Mouse (Mus musculus): ENCODE data around the gene Ccnb1ip1. TPM values are rescaled to one million over a fixed set of nuclear protein-coding genes. Genes with fewer than 3 reads are reported as not detected.

Ccnb1ip1 gene
- polyA plus RNA-seq, 1 experiment from 2014 or later = not detected

DNA sequence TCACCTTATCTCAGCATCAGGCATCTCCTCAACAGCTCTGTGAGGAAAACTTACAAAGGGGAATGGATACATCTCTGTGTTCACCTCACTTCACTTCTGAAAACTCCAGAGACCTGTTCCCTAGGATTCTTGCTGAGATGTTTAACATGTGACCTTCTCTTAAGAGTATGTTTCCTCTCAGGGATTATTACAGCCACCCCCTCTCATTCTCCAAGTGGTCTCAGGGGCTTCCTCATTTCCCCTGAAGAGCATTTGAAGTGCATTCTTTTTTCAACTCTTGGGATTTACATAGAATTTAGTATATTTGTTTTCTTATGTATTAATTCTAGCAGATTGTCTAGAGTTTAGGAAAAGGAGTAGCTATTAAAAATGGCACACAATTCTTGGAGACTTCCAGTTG is 62.5 kb downstream of the Ccnb1ip1 start, which contains the start of gene Olfr749:
TSS of gene Olfr749 (minus strand) at position 101 of the 400 bp plus-strand sequence.
- H3K27ac ChIP-seq (ENCODE audit: low read depth, low read length) = no peak within 1 kb of the TSS
- no peaks in the 10 kb centered on the region for H3K36me3 ChIP-seq (ENCODE audit: control insufficient read depth, insufficient read depth, low read length)
- DNase-seq (ENCODE audit: low spot score, missing footprints) (no peak), ATAC-seq (ENCODE audit: low FRiP score) (no peak)
- no peak within 1 kb of the TSS for H3K4me2 ChIP-seq
- H3K27me3 ChIP-seq (ENCODE audit: control insufficient read depth, insufficient read depth, low read length) = no peaks in the 10 kb centered on the region
- H3K9ac ChIP-seq (ENCODE audit: low read length) = no peak within 1 kb of the TSS
- H3K4me1 ChIP-seq (ENCODE audit: control insufficient read depth, insufficient read depth, low read length) = no peaks in the 10 kb centered on the region
- no peaks in the 10 kb centered on the region for H3K9me3 ChIP-seq (ENCODE audit: control insufficient read depth, low read length)
- H3K4me3 ChIP-seq (ENCODE audit: low read depth, low read length) = no peak within 1 kb of the TSS

DNA sequence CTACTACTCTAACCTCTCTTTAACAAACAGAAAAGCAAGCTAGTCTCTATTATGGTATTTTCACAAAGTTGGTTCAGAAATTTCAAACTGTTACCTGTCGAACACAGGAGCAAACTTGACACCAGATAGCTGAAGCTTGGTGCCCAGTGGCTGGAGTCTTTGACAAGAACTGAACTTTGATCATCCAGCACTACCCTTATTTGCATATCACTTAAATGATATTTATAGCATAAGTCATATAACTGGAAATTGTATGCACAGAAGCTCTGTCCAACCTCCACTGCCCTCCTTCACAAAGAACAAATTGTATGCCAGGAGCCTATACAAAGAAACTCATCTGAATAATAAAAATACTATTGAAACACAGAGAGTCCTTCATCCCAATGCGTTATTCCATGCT is 65.9 kb downstream of the Ccnb1ip1 start:
- Histone ChIP-seq H3K4me3 (ENCODE audit: low read depth, low read length) (no peak overlapping the region), H3K9me3 (ENCODE audit: control insufficient read depth, low read length) (no peaks in the 10 kb centered on the region), H3K4me1 (ENCODE audit: control insufficient read depth, insufficient read depth, low read length) (no peaks in the 10 kb centered on the region), H3K27me3 (ENCODE audit: control insufficient read depth, insufficient read depth, low read length) (no peaks in the 10 kb centered on the region), H3K36me3 (ENCODE audit: control insufficient read depth, insufficient read depth, low read length) (no peaks in the 10 kb centered on the region), H3K9ac (ENCODE audit: low read length) (no peak overlapping the region), H3K27ac (ENCODE audit: low read depth, low read length) (no peak overlapping the region), H3K4me2 (no peak overlapping the region)
- ATAC-seq (ENCODE audit: low FRiP score) (no peak), DNase-seq (ENCODE audit: low spot score, missing footprints) (no peak)
- WGBS = 74% methylated on average over 2 of the region's 2 CpGs

DNA sequence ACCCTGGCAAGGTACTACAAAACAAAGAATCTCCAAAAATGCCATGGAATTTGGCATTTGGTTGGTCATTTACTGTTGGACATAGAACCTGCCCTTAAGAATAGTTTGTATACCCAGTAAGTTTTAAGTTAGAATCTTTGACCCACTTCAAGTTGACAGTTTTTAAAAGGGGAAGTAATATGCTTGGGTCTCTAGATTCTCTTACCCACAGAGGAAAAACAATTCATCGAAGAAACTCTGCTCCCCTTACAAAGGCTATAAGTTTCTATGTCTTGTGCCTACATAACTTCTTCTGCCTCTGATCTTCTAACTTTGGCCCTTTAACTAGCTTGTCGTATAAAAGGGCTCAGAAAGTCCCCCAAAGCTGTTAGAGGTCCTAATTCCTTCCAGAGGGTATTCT is 67.2 kb downstream of the Ccnb1ip1 start:
- no peaks in the 10 kb centered on the region for H3K4me1 ChIP-seq (ENCODE audit: control insufficient read depth, insufficient read depth, low read length)
- no peak overlapping the region for H3K27ac ChIP-seq (ENCODE audit: low read depth, low read length)
- WGBS = 67% methylated on average over 2 of the region's 2 CpGs
- no peaks in the 10 kb centered on the region for H3K9me3 ChIP-seq (ENCODE audit: control insufficient read depth, low read length)
- no peak overlapping the region for H3K4me2 ChIP-seq
- no peak overlapping the region for H3K9ac ChIP-seq (ENCODE audit: low read length)
- H3K27me3 ChIP-seq (ENCODE audit: control insufficient read depth, insufficient read depth, low read length) = no peaks in the 10 kb centered on the region
- no peaks in the 10 kb centered on the region for H3K36me3 ChIP-seq (ENCODE audit: control insufficient read depth, insufficient read depth, low read length)
- ATAC-seq (ENCODE audit: low FRiP score) = no peak
- DNase-seq (ENCODE audit: low spot score, missing footprints) = no peak
- H3K4me3 ChIP-seq (ENCODE audit: low read depth, low read length) = no peak overlapping the region

Other genes with a start within 250 kb of the Ccnb1ip1 start
- not detected in 2 replicates for gene Olfr744, start 192.9 kb downstream of the Ccnb1ip1 start, polyA plus RNA-seq (2014; fragmentation: Nextera tagmentation; extraction: Ambion mirVana)
- not detected in 2 replicates for gene Olfr745, start 168.3 kb downstream of the Ccnb1ip1 start, polyA plus RNA-seq (2014; fragmentation: Nextera tagmentation; extraction: Ambion mirVana)
- not detected in 2 replicates for gene Olfr746, start 160.6 kb downstream of the Ccnb1ip1 start, polyA plus RNA-seq (2014; fragmentation: Nextera tagmentation; extraction: Ambion mirVana)
- gene Olfr747, start 114.5 kb downstream of the Ccnb1ip1 start, polyA plus RNA-seq (2014; fragmentation: Nextera tagmentation; extraction: Ambion mirVana) = not detected in 2 replicates
- not detected in 2 replicates for gene Olfr748, start 100.4 kb downstream of the Ccnb1ip1 start, polyA plus RNA-seq (2014; fragmentation: Nextera tagmentation; extraction: Ambion mirVana)
- not detected in 2 replicates for gene Olfr749, start 62.6 kb downstream of the Ccnb1ip1 start, polyA plus RNA-seq (2014; fragmentation: Nextera tagmentation; extraction: Ambion mirVana)
- 102 and 105 TPM in 2 replicates for gene Ttc5, start 22.2 kb downstream of the Ccnb1ip1 start, polyA plus RNA-seq (2014; fragmentation: Nextera tagmentation; extraction: Ambion mirVana)
- 61.9 and 65.5 TPM in 2 replicates for gene Parp2, start 109 bp upstream of the Ccnb1ip1 start, polyA plus RNA-seq (2014; fragmentation: Nextera tagmentation; extraction: Ambion mirVana)
- 4.9 and 5.5 TPM in 2 replicates for gene Tep1, start 62.8 kb upstream of the Ccnb1ip1 start, polyA plus RNA-seq (2014; fragmentation: Nextera tagmentation; extraction: Ambion mirVana)
- 0.15 and 0.25 TPM in 2 replicates for gene Klhl33, start 89.8 kb upstream of the Ccnb1ip1 start, polyA plus RNA-seq (2014; fragmentation: Nextera tagmentation; extraction: Ambion mirVana)
- 157 and 165 TPM in 2 replicates for gene Osgep, start 117.2 kb upstream of the Ccnb1ip1 start, polyA plus RNA-seq (2014; fragmentation: Nextera tagmentation; extraction: Ambion mirVana)
- gene Apex1, start 117.2 kb upstream of the Ccnb1ip1 start, polyA plus RNA-seq (2014; fragmentation: Nextera tagmentation; extraction: Ambion mirVana) = 401 and 413 TPM in 2 replicates
- 48.4 and 59.0 TPM in 2 replicates for gene Pip4p1, start 123.1 kb upstream of the Ccnb1ip1 start, polyA plus RNA-seq (2014; fragmentation: Nextera tagmentation; extraction: Ambion mirVana)
- 73.6 and 76.3 TPM in 2 replicates for gene Pnp, start 123.3 kb upstream of the Ccnb1ip1 start, polyA plus RNA-seq (2014; fragmentation: Nextera tagmentation; extraction: Ambion mirVana)
- not detected in 2 replicates for gene Gm49342, start 136.8 kb upstream of the Ccnb1ip1 start, polyA plus RNA-seq (2014; fragmentation: Nextera tagmentation; extraction: Ambion mirVana)
- 0.55 and 0.57 TPM in 2 replicates for gene Pnp2, start 148.3 kb upstream of the Ccnb1ip1 start, polyA plus RNA-seq (2014; fragmentation: Nextera tagmentation; extraction: Ambion mirVana)
- gene Rnase10, start 200.0 kb upstream of the Ccnb1ip1 start, polyA plus RNA-seq (2014; fragmentation: Nextera tagmentation; extraction: Ambion mirVana) = not detected in 2 replicates
- not detected in 2 replicates for gene Rnase9, start 234.1 kb upstream of the Ccnb1ip1 start, polyA plus RNA-seq (2014; fragmentation: Nextera tagmentation; extraction: Ambion mirVana)
- gene Rnase11, start 242.4 kb upstream of the Ccnb1ip1 start, polyA plus RNA-seq (2014; fragmentation: Nextera tagmentation; extraction: Ambion mirVana) = not detected in 2 replicates
- not detected in 2 replicates for gene Rnase12, start 249.9 kb upstream of the Ccnb1ip1 start, polyA plus RNA-seq (2014; fragmentation: Nextera tagmentation; extraction: Ambion mirVana)